Mouse (Mus musculus) cortical plate, adult 2 months (tissue): ENCODE data around the gene Mrpl42. TPM values are rescaled to one million over a fixed set of nuclear protein-coding genes. Genes with fewer than 3 reads are reported as not detected.

Experiments used
- H3K27ac ChIP-seq: fragments of 200-500 bp; 2 replicates; pipeline ENCODE4 v1.5.1; 2012; ENCODE audit warnings: low read length, control low read depth, inconsistent platforms; ENCODE audit not compliant: insufficient read depth
- H3K4me1 ChIP-seq: fragments of 200-500 bp; 2 replicates; pipeline ENCODE4 v1.6.1; 2011; ENCODE audit warnings: low read length; ENCODE audit not compliant: control insufficient read depth, insufficient read depth
- H3K4me3 ChIP-seq: fragments of 200-500 bp; 2 replicates; pipeline ENCODE4 v1.5.1; 2011; ENCODE audit warnings: mild to moderate bottlenecking, low read length, control low read depth; ENCODE audit not compliant: insufficient read depth
- CTCF ChIP-seq: fragments of 200-500 bp; IDR thresholded peaks from 2 replicates; pipeline ENCODE4 v1.5.1; 2011; ENCODE audit warnings: mild to moderate bottlenecking, control low read depth, low read length; ENCODE audit not compliant: insufficient read depth; ENCODE audit errors: extremely low read depth
- POLR2A ChIP-seq: fragments of 200-500 bp; IDR thresholded peaks from 2 replicates; pipeline ENCODE4 v1.6.1; 2011; ENCODE audit warnings: mild to moderate bottlenecking, low read length, control low read depth; ENCODE audit not compliant: insufficient read depth; ENCODE audit errors: extremely low read depth
- polyA plus RNA-seq: library from polyadenylated mRNA; depleted of rRNA; stranded (reverse); fragments of >200 nt; gene quantifications from 2 replicates; pipeline ENCODE4 v1.2.3, GENCODE M21; 2012

Mrpl42 gene
- polyA plus RNA-seq, 1 experiment: 161 TPM

- no peak for TF ChIP-seq POLR2A
- no peak for TF ChIP-seq CTCF
- no peak overlapping the region for H3K4me3 ChIP-seq
- H3K4me1 ChIP-seq: peaks cover 2% of the 10 kb centered on the region; the same call in 1 of the 2 replicates
- H3K27ac ChIP-seq: no peak overlapping the region
Measured at GRCm38 (mm10) chr10:95539260-95539659, 37.5 kb upstream of the Mrpl42 start.

- H3K27ac ChIP-seq: no peak overlapping the region
- no peak for TF ChIP-seq CTCF
- TF ChIP-seq POLR2A: no peak
- no peak overlapping the region for H3K4me3 ChIP-seq
- H3K4me1 ChIP-seq: peaks cover 2% of the 10 kb centered on the region; the same call in 1 of the 2 replicates
Measured at GRCm38 (mm10) chr10:95536222-95536541, 34.4 kb upstream of the Mrpl42 start.

- TF ChIP-seq POLR2A (no peak), CTCF (no peak)
- no peak overlapping the region for H3K27ac ChIP-seq
- peaks cover 3% of the 10 kb centered on the region; the same call in 1 of the 2 replicates for H3K4me1 ChIP-seq
- H3K4me3 ChIP-seq: no peak overlapping the region
Measured at GRCm38 (mm10) chr10:95535399-95536221, 33.9 kb upstream of the Mrpl42 start.

DNA sequence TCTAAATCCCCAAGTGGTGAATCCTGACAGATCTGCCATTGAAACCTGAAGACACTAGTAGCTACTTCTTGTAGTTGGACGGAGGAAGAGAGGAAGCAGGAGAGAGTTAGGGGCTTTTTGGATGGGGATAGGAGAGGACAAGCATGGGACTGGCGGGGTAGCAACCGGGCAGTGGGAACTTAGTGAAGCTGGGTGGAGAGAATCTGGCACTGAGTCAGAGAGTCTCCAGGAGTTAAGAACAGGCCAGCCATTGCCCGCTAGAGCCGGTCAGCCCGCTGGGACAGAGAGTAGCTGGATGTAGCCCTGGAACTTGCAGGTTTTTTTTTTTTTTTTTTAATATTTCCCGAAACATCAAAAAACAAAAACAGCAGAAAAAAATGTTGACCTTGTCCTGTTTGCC, 31.6 kb upstream of the Mrpl42 start:
- peaks cover 6% of the 10 kb centered on the region; the same call in 1 of the 2 replicates for H3K4me1 ChIP-seq
- TF ChIP-seq CTCF: no peak
- TF ChIP-seq POLR2A: no peak
- H3K4me3 ChIP-seq: no peak overlapping the region
- no peak overlapping the region for H3K27ac ChIP-seq

GRCm38 (mm10) chr10:95532916-95533315, 31.2 kb upstream of the Mrpl42 start:
- H3K27ac ChIP-seq: no peak overlapping the region
- TF ChIP-seq CTCF (no peak), POLR2A (no peak)
- H3K4me1 ChIP-seq: peaks cover 6% of the 10 kb centered on the region; the same call in 1 of the 2 replicates
- H3K4me3 ChIP-seq: no peak overlapping the region

DNA sequence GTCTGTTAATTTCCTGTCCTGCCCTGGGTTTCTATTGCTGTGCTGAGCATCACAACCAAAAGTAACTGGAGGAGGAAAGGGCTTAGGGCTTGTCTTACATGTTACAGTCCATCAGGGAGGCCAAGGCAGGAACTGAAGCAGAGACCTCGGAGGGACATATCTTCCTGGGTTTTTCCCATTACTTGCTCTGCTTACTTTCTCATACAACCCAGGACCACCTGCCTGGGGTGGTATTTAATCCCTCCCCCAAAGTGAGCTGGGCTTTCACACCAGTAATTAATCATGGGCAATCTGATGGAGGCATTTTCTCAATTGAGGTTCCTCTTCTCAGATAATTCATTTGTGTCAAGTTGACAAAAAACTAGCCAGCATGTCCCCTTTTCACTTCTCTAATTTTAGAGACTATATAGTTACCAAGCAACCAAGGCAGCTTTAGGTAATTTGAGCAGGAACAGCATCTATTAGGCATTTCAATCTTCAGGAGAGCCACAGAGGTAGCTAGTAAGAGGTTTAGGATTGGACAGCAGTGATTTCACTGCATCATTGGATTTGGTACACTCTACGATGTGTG, 28.9 kb upstream of the Mrpl42 start:
- H3K4me1 ChIP-seq: peaks cover 8% of the 10 kb centered on the region; the same call in 1 of the 2 replicates
- TF ChIP-seq CTCF (no peak), POLR2A (no peak)
- no peak overlapping the region for H3K27ac ChIP-seq
- no peak overlapping the region for H3K4me3 ChIP-seq

- no peak overlapping the region for H3K4me3 ChIP-seq
- no peak overlapping the region for H3K27ac ChIP-seq
- H3K4me1 ChIP-seq: peaks cover 6% of the 10 kb centered on the region; the same call in 1 of the 2 replicates
- no peak for TF ChIP-seq POLR2A
- TF ChIP-seq CTCF: no peak
Measured at GRCm38 (mm10) chr10:95526495-95527122, 24.9 kb upstream of the Mrpl42 start.

DNA sequence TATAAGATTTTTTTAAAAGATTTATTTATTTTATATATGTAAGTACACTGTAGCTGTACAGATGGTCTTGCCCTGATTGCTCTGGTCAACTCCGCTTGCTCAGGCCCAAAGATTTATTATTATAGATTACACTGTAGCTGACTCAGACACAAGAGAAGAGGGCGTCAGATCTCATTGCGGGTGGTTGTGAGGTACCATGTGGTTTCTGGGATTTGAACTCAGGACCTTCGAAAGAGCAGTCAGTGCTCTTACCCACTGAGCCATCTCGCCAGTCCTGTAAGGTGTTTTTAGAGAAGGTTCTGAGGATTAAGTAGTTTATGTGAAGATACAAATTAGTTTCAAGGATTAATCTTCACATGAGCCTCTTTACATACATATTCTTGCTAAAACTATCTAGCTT, 24.1 kb upstream of the Mrpl42 start:
- no peak for TF ChIP-seq POLR2A
- no peak for TF ChIP-seq CTCF
- Histone ChIP-seq H3K27ac (no peak overlapping the region), H3K4me3 (no peak overlapping the region), H3K4me1 (peaks cover 5% of the 10 kb centered on the region; the same call in 1 of the 2 replicates)

- peaks cover 5% of the 10 kb centered on the region; the same call in 1 of the 2 replicates for H3K4me1 ChIP-seq
- no peak overlapping the region for H3K4me3 ChIP-seq
- TF ChIP-seq POLR2A (no peak), CTCF (no peak)
- H3K27ac ChIP-seq: no peak overlapping the region
Measured at GRCm38 (mm10) chr10:95525037-95525675, 23.4 kb upstream of the Mrpl42 start.

DNA sequence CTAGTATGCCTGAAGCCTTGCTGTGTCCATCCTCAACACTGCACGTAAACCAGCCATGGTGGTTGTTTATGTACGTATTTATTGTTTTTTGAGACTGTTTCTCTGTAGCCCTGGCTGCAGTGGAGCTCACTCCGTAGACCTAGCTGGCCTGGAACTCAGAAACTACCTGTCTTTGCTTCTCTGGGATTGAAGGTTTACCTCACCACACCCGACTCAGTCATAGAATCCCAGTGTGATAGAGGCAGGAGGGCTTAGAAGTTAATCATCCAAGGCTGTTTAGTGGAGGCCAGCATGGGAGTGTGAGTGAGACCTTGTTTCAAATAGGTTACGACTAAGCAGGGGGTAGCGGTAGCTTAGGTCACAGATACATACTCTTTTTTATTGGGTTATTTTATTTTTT, 15.9 kb upstream of the Mrpl42 start:
- H3K4me3 ChIP-seq: no peak overlapping the region
- H3K4me1 ChIP-seq: peaks cover 1% of the 10 kb centered on the region; the same call in 1 of the 2 replicates
- H3K27ac ChIP-seq: no peak overlapping the region
- no peak for TF ChIP-seq CTCF
